Mouse (Mus musculus) ES-Bruce4 (cell line): ENCODE results near the gene Krtap10-4. TPM values are rescaled to one million over a fixed set of nuclear protein-coding genes. Genes with fewer than 3 reads are reported as not detected.

Experiments used
- H3K27ac ChIP-seq: 2 replicates; pipeline ENCODE4 v1.5.1; 2012; ENCODE audit warnings: low read length, inconsistent platforms; ENCODE audit not compliant: insufficient read depth
- H3K27me3 ChIP-seq: 2 replicates; pipeline ENCODE4 v1.6.1; 2012; ENCODE audit warnings: mild to moderate bottlenecking, low read length, inconsistent platforms; ENCODE audit not compliant: control insufficient read depth, poor library complexity, insufficient read depth, severe bottlenecking
- H3K36me3 ChIP-seq: 2 replicates; pipeline ENCODE4 v1.6.1; 2012; ENCODE audit warnings: inconsistent platforms, mild to moderate bottlenecking, low read length, moderate library complexity; ENCODE audit not compliant: control insufficient read depth, poor library complexity, insufficient read depth, severe bottlenecking
- H3K4me1 ChIP-seq: one replicate; pipeline ENCODE4 v1.8.1; 2011; ENCODE audit warnings: low read length; ENCODE audit not compliant: control insufficient read depth, insufficient read depth
- H3K4me3 ChIP-seq: 2 replicates; pipeline ENCODE4 v1.5.1; 2011; ENCODE audit warnings: low read depth, mild to moderate bottlenecking, low read length
- H3K9ac ChIP-seq: 2 replicates; pipeline ENCODE4 v1.6.1; 2012; ENCODE audit warnings: low read depth, mild to moderate bottlenecking, inconsistent platforms; ENCODE audit not compliant: poor library complexity, severe bottlenecking
- H3K9me3 ChIP-seq: replicated peaks from 2 replicates; pipeline ENCODE4 v1.6.1; 2012; ENCODE audit warnings: mild to moderate bottlenecking, low read length, inconsistent platforms; ENCODE audit not compliant: control insufficient read depth, poor library complexity, insufficient read depth, severe bottlenecking
- CTCF ChIP-seq: IDR thresholded peaks from one replicate; pipeline ENCODE4 v1.8.1; 2011; ENCODE audit warnings: low read depth, low read length
- EP300 ChIP-seq: IDR thresholded peaks from 2 replicates; pipeline ENCODE4 v1.6.1; 2011; ENCODE audit warnings: low read depth, low read length; ENCODE audit not compliant: insufficient read depth
- POLR2A ChIP-seq: IDR thresholded peaks from one replicate; pipeline ENCODE4 v1.8.1; 2011; ENCODE audit warnings: low read length; ENCODE audit not compliant: insufficient read depth
- polyA plus RNA-seq: library from polyadenylated mRNA; stranded (reverse); fragments of >200 nt; gene quantifications from 2 replicates; pipeline ENCODE4 v1.2.4, GENCODE M21; 2011; ENCODE audit warnings: low read depth; ENCODE audit not compliant: missing spikeins, insufficient read depth, insufficient read length

Gene Krtap10-4
- polyA plus RNA-seq = not detected in 2 replicates

DNA sequence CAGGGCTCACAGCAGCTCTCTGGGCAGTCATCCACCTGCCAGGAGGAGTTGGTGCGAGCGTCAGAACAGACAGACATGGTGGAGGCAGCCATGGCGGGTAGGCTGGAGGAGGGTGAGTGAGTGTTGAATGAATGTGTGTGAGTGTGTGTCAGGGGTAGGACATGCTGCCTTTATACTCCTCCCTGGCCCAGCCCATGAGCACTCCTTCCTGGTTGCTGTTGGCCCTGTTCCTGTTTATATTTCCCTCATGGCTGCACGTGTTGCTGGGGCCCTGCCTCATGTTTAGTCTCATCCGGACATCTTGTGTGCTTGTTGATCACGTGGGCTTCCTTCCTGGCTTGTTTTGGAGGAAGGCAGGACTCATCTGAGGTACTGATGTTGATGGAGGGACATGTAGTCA, at the start of gene Krtap10-4:
Gene Krtap10-4, minus strand, starts transcription at position 145 of the 400 bp plus-strand sequence.
- Histone ChIP-seq H3K27ac (no peak within 1 kb of the TSS), H3K36me3 (no peaks in the 10 kb centered on the region), H3K4me3 (no peak within 1 kb of the TSS), H3K27me3 (no peaks in the 10 kb centered on the region), H3K4me1 (no peaks in the 10 kb centered on the region), H3K9me3 (no peaks in the 10 kb centered on the region), H3K9ac (no peak within 1 kb of the TSS)
- TF ChIP-seq EP300 (no peak), POLR2A (no peak), CTCF (no peak)

GRCm38 (mm10) chr10:77869651-77870050, 42.8 kb upstream of the Krtap10-4 start:
- no peak overlapping the region for H3K27ac ChIP-seq
- no peaks in the 10 kb centered on the region for H3K36me3 ChIP-seq
- H3K4me3 ChIP-seq = no peak overlapping the region
- no peak overlapping the region for H3K9ac ChIP-seq
- no peaks in the 10 kb centered on the region for H3K27me3 ChIP-seq
- H3K4me1 ChIP-seq = no peaks in the 10 kb centered on the region
- TF ChIP-seq CTCF = no peak
- no peak for TF ChIP-seq EP300
- no peak for TF ChIP-seq POLR2A
- H3K9me3 ChIP-seq = no peaks in the 10 kb centered on the region

DNA sequence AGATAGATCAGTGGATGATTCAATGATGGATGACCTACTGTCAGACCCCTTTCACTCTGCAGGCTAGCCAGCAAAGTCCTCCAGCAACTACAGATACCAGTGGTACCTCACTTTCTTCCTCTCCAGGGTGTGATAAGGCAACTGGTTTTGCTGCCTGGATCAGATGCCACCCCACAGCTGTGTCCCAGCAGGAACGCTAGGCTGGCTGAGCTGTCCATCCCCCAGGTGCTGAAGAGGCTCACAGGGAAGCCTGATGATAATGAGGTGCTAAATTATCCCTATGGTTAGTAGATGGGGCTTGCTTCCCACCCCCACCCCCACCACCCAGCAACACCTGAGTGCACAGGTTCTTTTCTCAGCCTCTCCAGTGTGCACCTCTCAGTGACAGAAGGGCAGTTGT, 40.7 kb upstream of the Krtap10-4 start:
- no peak overlapping the region for H3K4me3 ChIP-seq

DNA sequence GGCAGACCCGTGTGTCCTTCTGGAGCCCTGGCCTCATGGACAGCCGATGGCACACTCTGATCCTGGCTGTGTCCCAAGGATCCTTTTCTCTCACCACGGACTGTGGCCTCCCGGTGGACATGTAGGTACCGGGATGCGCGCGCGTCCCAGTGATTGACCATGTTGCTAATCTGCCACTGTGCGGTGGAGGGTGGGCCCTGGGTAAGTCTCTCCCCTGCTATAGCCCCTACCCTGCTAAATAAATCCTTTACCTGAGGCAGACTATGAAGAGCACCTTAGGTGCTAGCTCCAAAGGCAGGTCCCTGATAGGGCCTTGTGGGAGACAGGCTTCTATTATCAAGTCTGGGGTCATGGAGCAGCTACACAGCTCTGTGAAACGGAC, 37.9 kb upstream of the Krtap10-4 start:
- Histone ChIP-seq H3K27ac (no peak overlapping the region), H3K9me3 (no peaks in the 10 kb centered on the region), H3K4me1 (no peaks in the 10 kb centered on the region), H3K36me3 (no peaks in the 10 kb centered on the region), H3K27me3 (no peaks in the 10 kb centered on the region), H3K9ac (peak overlapping the region; percentile 21; the same call in 1 of the 2 replicates), H3K4me3 (peak overlapping the region; percentile 69)
- TF ChIP-seq POLR2A (no peak), CTCF (no peak), EP300 (no peak)

More for the DNA sequence above, 40.7 kb upstream of the Krtap10-4 start:
- Histone ChIP-seq H3K9ac (no peak overlapping the region), H3K27ac (no peak overlapping the region), H3K9me3 (no peaks in the 10 kb centered on the region), H3K4me1 (no peaks in the 10 kb centered on the region), H3K27me3 (no peaks in the 10 kb centered on the region), H3K36me3 (no peaks in the 10 kb centered on the region)
- TF ChIP-seq POLR2A (no peak), CTCF (no peak), EP300 (no peak)

GRCm38 (mm10) chr10:77864067-77864761, 37.3 kb upstream of the Krtap10-4 start:
- Histone ChIP-seq H3K27ac (no peak overlapping the region), H3K9me3 (no peaks in the 10 kb centered on the region), H3K27me3 (no peaks in the 10 kb centered on the region), H3K4me1 (no peaks in the 10 kb centered on the region), H3K4me3 (peak overlapping the region; percentile 69), H3K36me3 (no peaks in the 10 kb centered on the region), H3K9ac (peak overlapping the region; percentile 21; the same call in 1 of the 2 replicates)
- TF ChIP-seq EP300 (no peak), CTCF (no peak), POLR2A (no peak)

DNA sequence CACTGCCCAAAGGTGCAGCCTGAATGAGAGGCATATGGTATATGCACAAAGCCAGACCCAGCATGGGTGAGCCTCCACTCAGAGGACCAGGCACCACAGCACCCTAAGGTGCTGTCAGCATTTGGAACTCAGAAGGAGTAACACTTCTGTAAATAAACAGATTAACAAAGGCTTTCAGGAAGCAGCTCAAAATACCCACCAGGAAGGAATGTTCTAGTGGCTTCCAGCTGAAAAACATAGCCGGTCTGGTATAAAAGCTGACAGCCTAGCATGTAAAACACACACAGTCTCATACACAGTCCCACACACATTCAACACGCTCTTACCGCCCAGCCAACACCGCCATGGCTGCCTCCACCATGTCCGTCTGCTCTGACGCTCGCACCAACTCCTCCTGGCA, 34.8 kb upstream of the Krtap10-4 start, which contains the start of gene Gm3285:
Gene Gm3285, plus strand, starts transcription at position 301 of the 400 bp plus-strand sequence.
- Histone ChIP-seq H3K9me3 (no peaks in the 10 kb centered on the region), H3K27me3 (no peaks in the 10 kb centered on the region), H3K4me3 (no peak within 1 kb of the TSS), H3K36me3 (no peaks in the 10 kb centered on the region), H3K27ac (no peak within 1 kb of the TSS), H3K4me1 (no peaks in the 10 kb centered on the region), H3K9ac (no peak within 1 kb of the TSS)
- TF ChIP-seq POLR2A (no peak), CTCF (no peak), EP300 (no peak)
